Mouse (Mus musculus) hindbrain, embryonic 11.5 days (tissue): ENCODE measurements around the gene Ehd1. TPM values are rescaled to one million over a fixed set of nuclear protein-coding genes. Genes with fewer than 3 reads are reported as not detected.
"Not testable (repeated sequence)": the region's sequence is repeated elsewhere in the genome, so short reads cannot be mapped to it uniquely, and the experiment has no call there.

ENCODE experiments used
- ATAC-seq: fragments of 200-750 bp; cut with Nextera tagmentation; 2 replicates; pipeline ENCODE4 v1.8.0; 2017; ENCODE audit warnings: mild to moderate bottlenecking, moderate TSS enrichment, moderate library complexity; ENCODE audit not compliant: low FRiP score
- DNase-seq: peaks from one replicate; pipeline ENCODE4 v3.0.0-alpha.2; 2015; ENCODE audit warnings: low spot score
- H3K27ac ChIP-seq: fragments of 300-500 bp; sonication (generic); 2 replicates; pipeline ENCODE4 v1.5.1; 2014; ENCODE audit warnings: mild to moderate bottlenecking, low read depth, low read length
- H3K27me3 ChIP-seq: fragments of 300-500 bp; sonication (generic); 2 replicates; pipeline ENCODE4 v1.6.1; 2014; ENCODE audit warnings: mild to moderate bottlenecking, low read length, moderate library complexity, mixed read lengths; ENCODE audit not compliant: control insufficient read depth, insufficient read depth
- H3K36me3 ChIP-seq: fragments of 300-500 bp; sonication (generic); 2 replicates; pipeline ENCODE4 v1.6.1; 2014; ENCODE audit warnings: mild to moderate bottlenecking, low read length, moderate library complexity, mixed read lengths; ENCODE audit not compliant: control insufficient read depth, insufficient read depth
- H3K4me1 ChIP-seq: fragments of 300-500 bp; sonication (generic); replicated peaks from 2 replicates; pipeline ENCODE4 v1.6.1; 2014; ENCODE audit warnings: low read length, mixed read lengths; ENCODE audit not compliant: control insufficient read depth, insufficient read depth
- H3K4me2 ChIP-seq: fragments of 300-500 bp; sonication (generic); replicated peaks from 2 replicates; pipeline ENCODE4 v1.6.1; 2014; ENCODE audit warnings: mild to moderate bottlenecking, low read depth, low read length
- H3K4me3 ChIP-seq: fragments of 300-500 bp; sonication (generic); 2 replicates; pipeline ENCODE4 v1.5.1; 2014; ENCODE audit warnings: low read depth, low read length
- H3K9ac ChIP-seq: fragments of 300-500 bp; sonication (generic); 2 replicates; pipeline ENCODE4 v1.6.1; 2014; ENCODE audit warnings: low read depth, low read length
- H3K9me3 ChIP-seq: fragments of 300-500 bp; sonication (generic); 2 replicates; pipeline ENCODE4 v1.6.1; 2016; ENCODE audit warnings: low read length; ENCODE audit not compliant: control insufficient read depth
- WGBS: fragments of 180-500 bp; shearing (Covaris S2); extraction: QIAGEN DNeasy Blood & Tissue Kit; methylation state at CpG from one replicate; pipeline ENCODE4 v1.1.7; 2014; 5-methylcytosine and 5-hydroxymethylcytosine counted together
- polyA plus RNA-seq: library from polyadenylated mRNA; unstranded; fragments of >200 nt; fragmentation: Nextera tagmentation; extraction: Ambion mirVana; gene quantifications from 2 replicates; pipeline ENCODE4 v1.2.1, GENCODE M21; 2014

The Ehd1 gene
- polyA plus RNA-seq, 1 experiment from 2014 or later = 67.4 TPM

- peak overlapping the region; percentile 58 for H3K4me3 ChIP-seq
- DNase-seq = no peak
Observed at GRCm38 (mm10) chr19:6305517-6306115, 29.1 kb downstream of the Ehd1 start.

GRCm38 (mm10) chr19:6306137-6306551 lies 29.6 kb downstream of the Ehd1 start, which contains the start of gene Cdc42bpg:
TSS of gene Cdc42bpg (plus strand) at chr19:6306456.
- Histone ChIP-seq H3K9me3 (no peaks in the 10 kb centered on the region), H3K27ac (no peak within 1 kb of the TSS), H3K36me3 (no peaks in the 10 kb centered on the region), H3K4me2 (peak within 1 kb of the TSS; percentile 65), H3K4me3 (peak within 1 kb of the TSS; percentile 58), H3K4me1 (no peaks in the 10 kb centered on the region), H3K27me3 (no peaks in the 10 kb centered on the region), H3K9ac (peak within 1 kb of the TSS; percentile 35)
- WGBS = under 1% methylated on average over 25 of the region's 38 CpGs
- ATAC-seq (peak; percentile 79), DNase-seq (peak; percentile 83)

More at GRCm38 (mm10) chr19:6305517-6306115, 29.1 kb downstream of the Ehd1 start:
- Histone ChIP-seq H3K4me1 (no peaks in the 10 kb centered on the region), H3K4me2 (peak overlapping the region; percentile 65), H3K9ac (no peak overlapping the region; the same call in 1 of the 2 replicates), H3K27me3 (no peaks in the 10 kb centered on the region), H3K27ac (no peak overlapping the region), H3K36me3 (no peaks in the 10 kb centered on the region), H3K9me3 (no peaks in the 10 kb centered on the region)
- 57% methylated on average over 8 of the region's 8 CpGs for WGBS
- ATAC-seq = no peak

- ATAC-seq = peak; percentile 70
- H3K4me3 ChIP-seq = peak overlapping the region; percentile 58
- H3K9ac ChIP-seq = peak overlapping the region; percentile 35
- no peaks in the 10 kb centered on the region for H3K4me1 ChIP-seq
- H3K27me3 ChIP-seq = no peaks in the 10 kb centered on the region
- peak; percentile 89 for DNase-seq
- H3K27ac ChIP-seq = no peak overlapping the region
- H3K4me2 ChIP-seq = peak overlapping the region; percentile 65
- H3K36me3 ChIP-seq = no peaks in the 10 kb centered on the region
- WGBS = under 1% methylated on average over 32 of the region's 34 CpGs
- H3K9me3 ChIP-seq = no peaks in the 10 kb centered on the region
Observed at GRCm38 (mm10) chr19:6306586-6306985, 30.1 kb downstream of the Ehd1 start.

- H3K27ac ChIP-seq = no peak overlapping the region
- no peak overlapping the region for H3K4me3 ChIP-seq
- no peak overlapping the region for H3K9ac ChIP-seq
- DNase-seq (no peak), ATAC-seq (no peak)
- no peak overlapping the region for H3K4me2 ChIP-seq
- H3K36me3 ChIP-seq = no peaks in the 10 kb centered on the region
- 87% methylated on average over 9 of the region's 9 CpGs for WGBS
- H3K4me1 ChIP-seq = no peaks in the 10 kb centered on the region
- no peaks in the 10 kb centered on the region for H3K27me3 ChIP-seq
- no peaks in the 10 kb centered on the region for H3K9me3 ChIP-seq
Observed at GRCm38 (mm10) chr19:6307733-6308531, 31.4 kb downstream of the Ehd1 start.

GRCm38 (mm10) chr19:6310181-6310580 lies 33.7 kb downstream of the Ehd1 start:
- DNase-seq (no peak), ATAC-seq (no peak)
- Histone ChIP-seq H3K9ac (no peak overlapping the region), H3K4me2 (no peak overlapping the region), H3K9me3 (no peaks in the 10 kb centered on the region), H3K4me3 (no peak overlapping the region), H3K27me3 (no peaks in the 10 kb centered on the region), H3K36me3 (no peaks in the 10 kb centered on the region), H3K4me1 (no peaks in the 10 kb centered on the region), H3K27ac (no peak overlapping the region)
- whole genome bisulfite sequencing = 92% methylated on average over 5 of the region's 5 CpGs

- not testable (repeated sequence) for H3K36me3 ChIP-seq, H3K27me3 ChIP-seq, H3K9me3 ChIP-seq, H3K27ac ChIP-seq, H3K4me2 ChIP-seq, H3K4me1 ChIP-seq, DNase-seq, H3K9ac ChIP-seq, ATAC-seq, H3K4me3 ChIP-seq
- WGBS = 90% methylated on average over 3 of the region's 3 CpGs
Observed at GRCm38 (mm10) chr19:6311783-6312182, 35.3 kb downstream of the Ehd1 start.

- no peak for ATAC-seq
- Histone ChIP-seq H3K27ac (no peak overlapping the region), H3K27me3 (no peaks in the 10 kb centered on the region), H3K36me3 (no peaks in the 10 kb centered on the region), H3K9me3 (no peaks in the 10 kb centered on the region), H3K9ac (no peak overlapping the region), H3K4me1 (no peaks in the 10 kb centered on the region), H3K4me2 (no peak overlapping the region), H3K4me3 (no peak overlapping the region)
- WGBS = 90% methylated on average over 8 of the region's 8 CpGs
- no peak for DNase-seq
Observed at GRCm38 (mm10) chr19:6313796-6314195, 37.3 kb downstream of the Ehd1 start.

GRCm38 (mm10) chr19:6314513-6314912 lies 38.0 kb downstream of the Ehd1 start:
- no peak for ATAC-seq
- no peaks in the 10 kb centered on the region for H3K36me3 ChIP-seq
- no peaks in the 10 kb centered on the region for H3K27me3 ChIP-seq
- WGBS = 87% methylated on average over 8 of the region's 8 CpGs
- H3K4me3 ChIP-seq = no peak overlapping the region
- no peak overlapping the region for H3K9ac ChIP-seq
- H3K9me3 ChIP-seq = no peaks in the 10 kb centered on the region
- no peak overlapping the region for H3K27ac ChIP-seq
- no peak overlapping the region for H3K4me2 ChIP-seq
- no peaks in the 10 kb centered on the region for H3K4me1 ChIP-seq
- DNase-seq = no peak

- WGBS = 77% methylated on average over 14 of the region's 14 CpGs
- no peaks in the 10 kb centered on the region for H3K9me3 ChIP-seq
Observed at GRCm38 (mm10) chr19:6315573-6315972, 39.0 kb downstream of the Ehd1 start.

More at GRCm38 (mm10) chr19:6315573-6315972, 39.0 kb downstream of the Ehd1 start:
- Histone ChIP-seq H3K27ac (no peak overlapping the region), H3K4me1 (no peaks in the 10 kb centered on the region), H3K27me3 (no peaks in the 10 kb centered on the region), H3K4me3 (no peak overlapping the region), H3K9ac (no peak overlapping the region), H3K36me3 (no peaks in the 10 kb centered on the region), H3K4me2 (no peak overlapping the region)
- no peak for ATAC-seq
- no peak for DNase-seq
